Mouse (Mus musculus): ENCODE results near the gene Atp6v0b. TPM values are rescaled to one million over a fixed set of nuclear protein-coding genes. Genes with fewer than 3 reads are reported as not detected.

Atp6v0b gene
- polyA plus RNA-seq, 1 experiment: 296 TPM

GRCm38 (mm10) chr4:117914591-117915442 lies 27.7 kb upstream of the Atp6v0b start, which contains the start of gene Ipo13:
Gene Ipo13, minus strand, starts transcription at chr4:117914999.
- Histone ChIP-seq H3K27me3 (ENCODE audit: control insufficient read depth, insufficient read depth, insufficient read length) (no peaks in the 10 kb centered on the region), H3K36me3 (ENCODE audit: control insufficient read depth, insufficient read depth) (peaks cover 20% of the 10 kb centered on the region), H3K79me2 (ENCODE audit: control insufficient read depth, insufficient read depth) (peaks cover 49% of the 10 kb centered on the region), H3K4me3 (ENCODE audit: insufficient read depth, poor library complexity, severe bottlenecking) (peak within 1 kb of the TSS; percentile 83), H3ac (ENCODE audit: control insufficient read depth, insufficient read length, low read depth) (peak within 1 kb of the TSS; percentile 73), H3K79me3 (ENCODE audit: low read depth) (peaks cover 39% of the 10 kb centered on the region)
- no peak for TF ChIP-seq CTCF (IDR thresholded peaks at IDR 0.05; ENCODE audit: control insufficient read depth, insufficient read depth, insufficient read length)
- TF ChIP-seq USF1 (IDR thresholded peaks at IDR 0.05; ENCODE audit: low read depth): peak; percentile 79
- TF ChIP-seq CEBPB (IDR thresholded peaks at IDR 0.05; ENCODE audit: low read depth): no peak
- TF ChIP-seq MAX (IDR thresholded peaks at IDR 0.05): peak; percentile 98
- no peak for TF ChIP-seq MYOD1 (IDR thresholded peaks at IDR 0.05; ENCODE audit: control insufficient read depth, insufficient read length, low read depth)
- no peak for TF ChIP-seq MYOG (IDR thresholded peaks at IDR 0.05; ENCODE audit: control insufficient read depth, extremely low read depth, insufficient read length)
- TF ChIP-seq FOSL1 (IDR thresholded peaks at IDR 0.05; ENCODE audit: insufficient read depth, low read length, poor library complexity, severe bottlenecking): no peak

GRCm38 (mm10) chr4:117914031-117914430 lies 26.9 kb upstream of the Atp6v0b start:
- TF ChIP-seq USF1 (IDR thresholded peaks at IDR 0.05; ENCODE audit: low read depth) (no peak), FOSL1 (IDR thresholded peaks at IDR 0.05; ENCODE audit: insufficient read depth, low read length, poor library complexity, severe bottlenecking) (no peak), CEBPB (IDR thresholded peaks at IDR 0.05; ENCODE audit: low read depth) (no peak), MYOG (IDR thresholded peaks at IDR 0.05; ENCODE audit: control insufficient read depth, extremely low read depth, insufficient read length) (no peak), MYOD1 (IDR thresholded peaks at IDR 0.05; ENCODE audit: control insufficient read depth, insufficient read length, low read depth) (no peak), MAX (IDR thresholded peaks at IDR 0.05) (no peak), CTCF (IDR thresholded peaks at IDR 0.05; ENCODE audit: control insufficient read depth, insufficient read depth, insufficient read length) (no peak)
- Histone ChIP-seq H3K36me3 (ENCODE audit: control insufficient read depth, insufficient read depth) (peaks cover 24% of the 10 kb centered on the region), H3ac (ENCODE audit: control insufficient read depth, insufficient read length, low read depth) (peak overlapping the region; percentile 63), H3K4me3 (ENCODE audit: insufficient read depth, poor library complexity, severe bottlenecking) (peak overlapping the region; percentile 83), H3K79me2 (ENCODE audit: control insufficient read depth, insufficient read depth) (peaks cover 57% of the 10 kb centered on the region), H3K79me3 (ENCODE audit: low read depth) (peaks cover 46% of the 10 kb centered on the region), H3K27me3 (ENCODE audit: control insufficient read depth, insufficient read depth, insufficient read length) (no peaks in the 10 kb centered on the region)

GRCm38 (mm10) chr4:117913421-117913820 lies 26.3 kb upstream of the Atp6v0b start:
- peaks cover 51% of the 10 kb centered on the region for H3K79me3 ChIP-seq (ENCODE audit: low read depth)
- H3K4me3 ChIP-seq (ENCODE audit: insufficient read depth, poor library complexity, severe bottlenecking): peak overlapping the region; percentile 83
- H3ac ChIP-seq (ENCODE audit: control insufficient read depth, insufficient read length, low read depth): no peak overlapping the region
- TF ChIP-seq MYOD1 (IDR thresholded peaks at IDR 0.05; ENCODE audit: control insufficient read depth, insufficient read length, low read depth) (no peak), MAX (IDR thresholded peaks at IDR 0.05) (no peak), FOSL1 (IDR thresholded peaks at IDR 0.05; ENCODE audit: insufficient read depth, low read length, poor library complexity, severe bottlenecking) (no peak), CTCF (IDR thresholded peaks at IDR 0.05; ENCODE audit: control insufficient read depth, insufficient read depth, insufficient read length) (no peak), MYOG (IDR thresholded peaks at IDR 0.05; ENCODE audit: control insufficient read depth, extremely low read depth, insufficient read length) (no peak), CEBPB (IDR thresholded peaks at IDR 0.05; ENCODE audit: low read depth) (no peak), USF1 (IDR thresholded peaks at IDR 0.05; ENCODE audit: low read depth) (no peak)
- H3K79me2 ChIP-seq (ENCODE audit: control insufficient read depth, insufficient read depth): peaks cover 63% of the 10 kb centered on the region
- peaks cover 29% of the 10 kb centered on the region for H3K36me3 ChIP-seq (ENCODE audit: control insufficient read depth, insufficient read depth)
- H3K27me3 ChIP-seq (ENCODE audit: control insufficient read depth, insufficient read depth, insufficient read length): no peaks in the 10 kb centered on the region

- H3K27me3 ChIP-seq (ENCODE audit: control insufficient read depth, insufficient read depth, insufficient read length): no peaks in the 10 kb centered on the region
- peaks cover 33% of the 10 kb centered on the region for H3K36me3 ChIP-seq (ENCODE audit: control insufficient read depth, insufficient read depth)
- TF ChIP-seq CEBPB (IDR thresholded peaks at IDR 0.05; ENCODE audit: low read depth) (no peak), MYOD1 (IDR thresholded peaks at IDR 0.05; ENCODE audit: control insufficient read depth, insufficient read length, low read depth) (no peak), MYOG (IDR thresholded peaks at IDR 0.05; ENCODE audit: control insufficient read depth, extremely low read depth, insufficient read length) (no peak), FOSL1 (IDR thresholded peaks at IDR 0.05; ENCODE audit: insufficient read depth, low read length, poor library complexity, severe bottlenecking) (no peak), MAX (IDR thresholded peaks at IDR 0.05) (no peak), CTCF (IDR thresholded peaks at IDR 0.05; ENCODE audit: control insufficient read depth, insufficient read depth, insufficient read length) (no peak), USF1 (IDR thresholded peaks at IDR 0.05; ENCODE audit: low read depth) (no peak)
- H3K4me3 ChIP-seq (ENCODE audit: insufficient read depth, poor library complexity, severe bottlenecking): no peak overlapping the region
- H3K79me3 ChIP-seq (ENCODE audit: low read depth): peaks cover 55% of the 10 kb centered on the region
- H3K79me2 ChIP-seq (ENCODE audit: control insufficient read depth, insufficient read depth): peaks cover 70% of the 10 kb centered on the region
- H3ac ChIP-seq (ENCODE audit: control insufficient read depth, insufficient read length, low read depth): no peak overlapping the region
These were observed 25.6 kb upstream of the Atp6v0b start for GRCm38 (mm10) chr4:117912685-117913273.

GRCm38 (mm10) chr4:117912131-117912561 lies 25.0 kb upstream of the Atp6v0b start:
- no peaks in the 10 kb centered on the region for H3K27me3 ChIP-seq (ENCODE audit: control insufficient read depth, insufficient read depth, insufficient read length)
- no peak for TF ChIP-seq CTCF (IDR thresholded peaks at IDR 0.05; ENCODE audit: control insufficient read depth, insufficient read depth, insufficient read length)
- no peak for TF ChIP-seq MYOG (IDR thresholded peaks at IDR 0.05; ENCODE audit: control insufficient read depth, extremely low read depth, insufficient read length)
- no peak for TF ChIP-seq MYOD1 (IDR thresholded peaks at IDR 0.05; ENCODE audit: control insufficient read depth, insufficient read length, low read depth)
- no peak for TF ChIP-seq FOSL1 (IDR thresholded peaks at IDR 0.05; ENCODE audit: insufficient read depth, low read length, poor library complexity, severe bottlenecking)
- TF ChIP-seq USF1 (IDR thresholded peaks at IDR 0.05; ENCODE audit: low read depth): no peak
- TF ChIP-seq CEBPB (IDR thresholded peaks at IDR 0.05; ENCODE audit: low read depth): no peak
- no peak for TF ChIP-seq MAX (IDR thresholded peaks at IDR 0.05)
- H3ac ChIP-seq (ENCODE audit: control insufficient read depth, insufficient read length, low read depth): no peak overlapping the region
- peaks cover 75% of the 10 kb centered on the region for H3K79me2 ChIP-seq (ENCODE audit: control insufficient read depth, insufficient read depth)
- no peak overlapping the region for H3K4me3 ChIP-seq (ENCODE audit: insufficient read depth, poor library complexity, severe bottlenecking)
- peaks cover 33% of the 10 kb centered on the region for H3K36me3 ChIP-seq (ENCODE audit: control insufficient read depth, insufficient read depth)
- peaks cover 58% of the 10 kb centered on the region for H3K79me3 ChIP-seq (ENCODE audit: low read depth)
